Mouse (Mus musculus) MEL (cell line): ENCODE results near the gene Fam222a. TPM values are rescaled to one million over a fixed set of nuclear protein-coding genes. Genes with fewer than 3 reads are reported as not detected.

ENCODE experiments used
- DNase-seq: peaks from one replicate; pipeline ENCODE4 v3.0.0; 2011; ENCODE audit warnings: low read depth, low spot score
- H3K27ac ChIP-seq: 2 replicates; pipeline ENCODE4 v1.5.1; 2012; ENCODE audit warnings: low read depth, mild to moderate bottlenecking, control low read depth, low read length, moderate library complexity; ENCODE audit not compliant: control insufficient read depth
- H3K27me3 ChIP-seq, 2 experiments: fragments of 150-350 bp in 1 of 2; sonication (generic) in 1 of 2; 2 replicates each; pipeline ENCODE4 v1.6.1; 2012; ENCODE audit warnings: low read length in 2 of 2, mild to moderate bottlenecking in 2 of 2, improper control_type of control experiment in 1 of 2, moderate library complexity in 1 of 2; ENCODE audit not compliant: insufficient read depth in 2 of 2, control insufficient read depth in 1 of 2
- H3K36me3 ChIP-seq, 2 experiments: 2 replicates each; pipeline ENCODE4 v1.6.1; 2012 to 2014; ENCODE audit warnings: low read length in 2 of 2, improper control_type of control experiment in 1 of 2, inconsistent platforms in 1 of 2, mild to moderate bottlenecking in 1 of 2; ENCODE audit not compliant: insufficient read depth in 2 of 2, control insufficient read depth in 1 of 2
- H3K4me1 ChIP-seq, 2 experiments: fragments of 150-350 bp in 1 of 2; sonication (generic) in 1 of 2; 2 replicates each; pipeline ENCODE4 v1.6.1; 2012; ENCODE audit warnings: low read length in 2 of 2, improper control_type of control experiment in 1 of 2, mild to moderate bottlenecking in 1 of 2; ENCODE audit not compliant: insufficient read depth in 2 of 2, control insufficient read depth in 1 of 2
- H3K4me3 ChIP-seq, 2 experiments: fragments of 150-350 bp in 1 of 2; sonication (generic) in 1 of 2; 2 replicates each; pipeline ENCODE4 v1.5.1; 2012; ENCODE audit warnings: low read depth in 2 of 2, low read length in 2 of 2, mild to moderate bottlenecking in 2 of 2, moderate library complexity in 2 of 2, control low read depth in 1 of 2, improper control_type of control experiment in 1 of 2; ENCODE audit not compliant: control insufficient read depth in 1 of 2, insufficient read depth in 1 of 2
- H3K79me2 ChIP-seq: 2 replicates; pipeline ENCODE4 v1.6.1; 2012; ENCODE audit warnings: mild to moderate bottlenecking, low read length, moderate library complexity; ENCODE audit not compliant: control insufficient read depth, poor library complexity, insufficient read depth
- H3K9ac ChIP-seq: 2 replicates; pipeline ENCODE4 v1.6.1; 2012; ENCODE audit warnings: low read depth, mild to moderate bottlenecking, control low read depth, low read length, moderate library complexity; ENCODE audit not compliant: control insufficient read depth, poor library complexity, severe bottlenecking
- H3K9me3 ChIP-seq: fragments of 150-350 bp; sonication (generic); replicated peaks from 2 replicates; pipeline ENCODE4 v1.6.1; 2012; ENCODE audit warnings: mild to moderate bottlenecking, low read length, improper control_type of control experiment, moderate library complexity; ENCODE audit not compliant: insufficient read depth
- BHLHE40 ChIP-seq: IDR thresholded peaks from 2 replicates; pipeline ENCODE4 v1.6.1; 2012; ENCODE audit warnings: low read depth, mild to moderate bottlenecking, inconsistent platforms, low read length, improper control_type of control experiment, borderline replicate concordance
- CHD2 ChIP-seq: IDR thresholded peaks from 2 replicates; pipeline ENCODE4 v1.6.1; 2011; ENCODE audit warnings: low read length, improper control_type of control experiment
- ELF1 ChIP-seq: IDR thresholded peaks from 2 replicates; pipeline ENCODE4 v1.6.1; 2014; ENCODE audit warnings: low read depth, mild to moderate bottlenecking, inconsistent platforms, low read length, improper control_type of control experiment, moderate library complexity
- HCFC1 ChIP-seq: IDR thresholded peaks from 2 replicates; pipeline ENCODE4 v1.6.1; 2012; ENCODE audit warnings: low read depth, mild to moderate bottlenecking, inconsistent platforms, low read length, improper control_type of control experiment, moderate library complexity
- JUND ChIP-seq: IDR thresholded peaks from 2 replicates; pipeline ENCODE4 v1.6.1; 2011; ENCODE audit warnings: low read depth, mild to moderate bottlenecking, improper control_type of control experiment, low read length
- MAFK ChIP-seq: IDR thresholded peaks from 2 replicates; pipeline ENCODE4 v1.6.1; 2011; ENCODE audit warnings: low read depth, mild to moderate bottlenecking, low read length, improper control_type of control experiment, borderline replicate concordance
- MYC ChIP-seq: IDR thresholded peaks from 2 replicates; pipeline ENCODE4 v1.6.1; 2011; ENCODE audit warnings: low read depth, mild to moderate bottlenecking, low read length, improper control_type of control experiment, moderate library complexity
- NELFE ChIP-seq: IDR thresholded peaks from 2 replicates; pipeline ENCODE4 v1.6.1; 2011; ENCODE audit warnings: low read depth, low read length, improper control_type of control experiment
- POLR2AphosphoS2 ChIP-seq: IDR thresholded peaks from 2 replicates; pipeline ENCODE4 v1.6.1; 2011; ENCODE audit warnings: low read length, improper control_type of control experiment
- POLR2AphosphoS5 ChIP-seq: IDR thresholded peaks from 2 replicates; pipeline ENCODE4 v1.6.1; 2012; ENCODE audit warnings: low read depth, borderline replicate concordance, mild to moderate bottlenecking, inconsistent platforms, low read length, moderate library complexity, mixed read lengths
- SIN3A ChIP-seq: IDR thresholded peaks from 2 replicates; pipeline ENCODE4 v1.6.1; 2012; ENCODE audit warnings: low read length, improper control_type of control experiment, inconsistent platforms
- SMC3 ChIP-seq: IDR thresholded peaks from 2 replicates; pipeline ENCODE4 v1.6.1; 2011; ENCODE audit warnings: low read depth, low read length, improper control_type of control experiment
- TAL1 ChIP-seq: IDR thresholded peaks from 2 replicates; pipeline ENCODE4 v1.6.1; 2012; ENCODE audit warnings: mild to moderate bottlenecking, inconsistent platforms, low read length, moderate library complexity, mixed read lengths
- TBP ChIP-seq: IDR thresholded peaks from 2 replicates; pipeline ENCODE4 v1.8.0; 2011; ENCODE audit warnings: low read depth, low read length, improper control_type of control experiment
- USF1 ChIP-seq: IDR thresholded peaks from 2 replicates; pipeline ENCODE4 v1.6.1; 2014; ENCODE audit warnings: low read depth, mild to moderate bottlenecking, inconsistent platforms, low read length, improper control_type of control experiment, moderate library complexity
- USF2 ChIP-seq, 2 experiments: IDR thresholded peaks; 2 replicates each; pipeline ENCODE4 v1.6.1; 2011 to 2012; ENCODE audit warnings: improper control_type of control experiment in 2 of 2, low read length in 2 of 2, borderline replicate concordance in 1 of 2, inconsistent platforms in 1 of 2, low read depth in 1 of 2, mild to moderate bottlenecking in 1 of 2; ENCODE audit not compliant: insufficient read depth in 1 of 2
- ZC3H11A ChIP-seq: IDR thresholded peaks from 2 replicates; pipeline ENCODE4 v1.6.1; 2012; ENCODE audit warnings: low read depth, mild to moderate bottlenecking, inconsistent platforms, low read length, improper control_type of control experiment
- ZKSCAN1 ChIP-seq: IDR thresholded peaks from 2 replicates; pipeline ENCODE4 v1.6.1; 2012; ENCODE audit warnings: low read depth, mild to moderate bottlenecking, inconsistent platforms, low read length, improper control_type of control experiment, moderate library complexity
- ZMIZ1 ChIP-seq: IDR thresholded peaks from 2 replicates; pipeline ENCODE4 v1.6.1; 2012; ENCODE audit warnings: low read depth, mild to moderate bottlenecking, inconsistent platforms, low read length, improper control_type of control experiment, moderate library complexity
- ZNF384 ChIP-seq: IDR thresholded peaks from 2 replicates; pipeline ENCODE4 v1.6.1; 2012; ENCODE audit warnings: low read depth, mild to moderate bottlenecking, inconsistent platforms, low read length, improper control_type of control experiment
- polyA plus RNA-seq, 2 experiments: library from polyadenylated mRNA; stranded (reverse) in 1 of 2; unstranded in 1 of 2; fragments of >175 nt in 1 of 2; fragments of >200 nt in 1 of 2; gene quantifications; 2 replicates each; pipeline versions ENCODE4 v1.2.1 to v1.2.4; 2012; ENCODE audit warnings: low replicate concordance in 2 of 2, low read depth in 1 of 2; ENCODE audit not compliant: insufficient read length in 2 of 2, insufficient read depth in 1 of 2, missing spikeins in 1 of 2
- total RNA-seq: library from RNA; depleted of rRNA; stranded (reverse); fragments of 300-350 nt; gene quantifications from 2 replicates; pipeline ENCODE4 v1.2.3, GENCODE M21; 2012

Fam222a gene
- total and polyA plus RNA-seq, 3 experiments: 0.27 to 0.70 TPM; not detected in 1

GRCm38 (mm10) chr5:114589026-114589425 lies 21.2 kb downstream of the Fam222a start:
- no peak for DNase-seq
- H3K4me3 ChIP-seq: no peak overlapping the region
- no peak overlapping the region for H3K27ac ChIP-seq
- H3K9ac ChIP-seq: no peak overlapping the region
- H3K36me3 ChIP-seq: peaks cover 0 to 17% of the 10 kb centered on the region in 2 experiments; a peak in 2 of 4 replicates
- no peaks in the 10 kb centered on the region for H3K79me2 ChIP-seq
- H3K27me3 ChIP-seq: no peaks in the 10 kb centered on the region
- peaks cover 0 to 25% of the 10 kb centered on the region in 2 experiments; a peak in 3 of 4 replicates for H3K4me1 ChIP-seq
- no peaks in the 10 kb centered on the region for H3K9me3 ChIP-seq
- TF ChIP-seq USF1: no peak
- TF ChIP-seq ZMIZ1: no peak
- TF ChIP-seq POLR2AphosphoS2: no peak
- TF ChIP-seq TBP: no peak
- TF ChIP-seq JUND: no peak
- TF ChIP-seq POLR2AphosphoS5: no peak
- no peak for TF ChIP-seq MAFK
- TF ChIP-seq SMC3: no peak
- TF ChIP-seq MYC: no peak
- TF ChIP-seq SIN3A: no peak
- TF ChIP-seq ZC3H11A: no peak
- TF ChIP-seq HCFC1: no peak
- TF ChIP-seq ZKSCAN1: no peak
- TF ChIP-seq ELF1: no peak

- H3K27me3 ChIP-seq: no peaks in the 10 kb centered on the region
- H3K36me3 ChIP-seq: peaks cover 0 to 17% of the 10 kb centered on the region in 2 experiments; a peak in 2 of 4 replicates
- no peak for DNase-seq
- H3K9ac ChIP-seq: no peak overlapping the region
- peaks cover 0 to 25% of the 10 kb centered on the region in 2 experiments; a peak in 3 of 4 replicates for H3K4me1 ChIP-seq
- H3K79me2 ChIP-seq: no peaks in the 10 kb centered on the region
- no peak overlapping the region for H3K4me3 ChIP-seq
- no peaks in the 10 kb centered on the region for H3K9me3 ChIP-seq
- TF ChIP-seq BHLHE40: no peak
- no peak for TF ChIP-seq SMC3
- TF ChIP-seq USF2 (IDR thresholded peaks at IDR 0.05; ENCODE audit: borderline replicate concordance in 1 of 2, insufficient read depth in 1 of 2, low read depth in 1 of 2, low read length in 2 of 2): no peak
- no peak for TF ChIP-seq CHD2
- no peak for TF ChIP-seq ELF1
- no peak for TF ChIP-seq NELFE
- no peak for TF ChIP-seq TAL1
- TF ChIP-seq MAFK: no peak
- TF ChIP-seq HCFC1: no peak
- no peak for TF ChIP-seq POLR2AphosphoS5
- TF ChIP-seq ZNF384: no peak
- TF ChIP-seq, all 39 proteins: peak for 0
- no peak overlapping the region for H3K27ac ChIP-seq
These were observed 21.6 kb downstream of the Fam222a start for GRCm38 (mm10) chr5:114589454-114589853.
